Mouse (Mus musculus): ENCODE measurements around the gene Cyct.

DNA sequence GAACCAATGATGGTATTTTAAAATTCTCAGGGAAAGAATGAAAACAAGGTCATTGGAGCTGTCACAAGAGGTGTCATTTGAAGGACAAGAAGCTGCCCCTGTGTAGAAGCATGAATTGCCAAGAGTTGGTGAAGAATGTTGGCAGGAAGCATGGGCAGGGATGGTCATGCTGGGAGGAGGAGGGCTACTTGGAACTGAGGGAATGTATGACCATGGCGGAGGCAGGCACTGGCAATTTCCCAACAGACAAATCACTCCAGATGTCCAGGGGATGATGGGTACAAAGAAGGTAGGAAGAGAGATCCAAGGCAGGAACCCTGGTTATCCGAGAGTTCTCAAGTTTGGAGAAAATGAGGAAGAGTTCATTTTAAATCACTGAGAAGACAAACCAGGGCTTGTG is 49.7 kb upstream of the Cyct start:
- TF ChIP-seq POLR2A (IDR thresholded peaks at IDR 0.05; ENCODE audit: borderline replicate concordance, extremely low read depth, low read depth, low read length) (no peak), CTCF (IDR thresholded peaks at IDR 0.05; ENCODE audit: insufficient read depth, low read length) (no peak)

Measured in lung, adult 2 months (tissue).